Comparison of ENCODE assay signal across 22 mouse cellular contexts in genomic region chr12:79602641-79603040, GRCm38 (mm10).
A peak's percentile ranks its signal among the peaks of the same experiment; 100 is the strongest.
DNase-seq lines count a peak whose midpoint lies in the region; ATAC-seq and TF ChIP-seq lines count a peak whose summit lies in the region.
"Had no signal": no experiment of that assay in that cellular context is flagged by ENCODE, and none has a peak within 500 bp of the region (broad histone marks: within the 10 kb centered on the region; RNA-seq: fewer than 3 reads in every experiment).

No protein-coding gene starts in this region.

- H3K4me3 ChIP-seq in midbrain, embryonic 11.5 days (ENCODE audit: low read depth, low read length): no peak overlapping the region
- no peak overlapping the region for H3K4me3 ChIP-seq in midbrain, embryonic 15.5 days
- H3K4me3 ChIP-seq in stomach, postnatal 0 days (ENCODE audit: low read depth, low read length): no peak overlapping the region
- H3K4me3 ChIP-seq in hindbrain, embryonic 13.5 days: no peak overlapping the region
- H3K4me3 ChIP-seq: forebrain, embryonic 15.5 days; heart, embryonic 10.5 days; hindbrain, embryonic 10.5 days; left cerebral cortex, adult 2 months; megakaryocyte, embryonic 14.5 days had no signal

- 87% methylated on average over 3 of the region's 3 CpGs for WGBS in midbrain, embryonic 11.5 days
- 88% methylated on average over 3 of the region's 3 CpGs for WGBS in midbrain, embryonic 15.5 days
- 38% methylated on average over 3 of the region's 3 CpGs for WGBS in stomach, postnatal 0 days
- WGBS in hindbrain, embryonic 13.5 days: 84% methylated on average over 3 of the region's 3 CpGs

- H3K4me1 ChIP-seq in midbrain, embryonic 11.5 days (ENCODE audit: control insufficient read depth, insufficient read depth, low read length): peaks cover 7% of the 10 kb centered on the region; the same call in 1 of the 2 replicates
- H3K4me1 ChIP-seq in midbrain, embryonic 15.5 days: no peaks in the 10 kb centered on the region
- 0 out of 2 replicates have a peak, but pooled peaks cover 3% of the 10 kb centered on the region for H3K4me1 ChIP-seq in stomach, postnatal 0 days (replicated peaks; ENCODE audit: control insufficient read depth, insufficient read depth)
- H3K4me1 ChIP-seq in hindbrain, embryonic 13.5 days (replicated peaks): no peaks in the 10 kb centered on the region; the same call in 1 of the 2 replicates
- H3K4me1 ChIP-seq: forebrain, embryonic 15.5 days; megakaryocyte, embryonic 14.5 days had no signal

- TF ChIP-seq CTCF in stomach, postnatal 0 days (IDR thresholded peaks at IDR 0.05; ENCODE audit: low read depth): no peak

- no peak overlapping the region for H3K4me2 ChIP-seq in midbrain, embryonic 11.5 days
- no peak overlapping the region for H3K4me2 ChIP-seq in midbrain, embryonic 15.5 days
- H3K4me2 ChIP-seq in stomach, postnatal 0 days (replicated peaks; ENCODE audit: low read depth): no peak overlapping the region
- no peak overlapping the region for H3K4me2 ChIP-seq in hindbrain, embryonic 13.5 days
- H3K4me2 ChIP-seq: forebrain, embryonic 15.5 days had no signal

- ATAC-seq in midbrain, embryonic 11.5 days (ENCODE audit: low FRiP score): no peak
- no peak for ATAC-seq in midbrain, embryonic 15.5 days (replicated peaks)
- peak; percentile 68 for ATAC-seq in stomach, postnatal 0 days (ENCODE audit: low FRiP score, low TSS enrichment)
- no peak for ATAC-seq in hindbrain, embryonic 13.5 days (ENCODE audit: low FRiP score)
- ATAC-seq: activated CD4-positive, CD25-positive, alpha-beta regulatory T cell, adult 4 months; forebrain, embryonic 15.5 days had no signal

- H3K36me3 ChIP-seq in midbrain, embryonic 11.5 days (ENCODE audit: control insufficient read depth, insufficient read depth, low read length): no peaks in the 10 kb centered on the region
- no peaks in the 10 kb centered on the region for H3K36me3 ChIP-seq in midbrain, embryonic 15.5 days (replicated peaks)
- H3K36me3 ChIP-seq in stomach, postnatal 0 days (ENCODE audit: control insufficient read depth, insufficient read depth, low read length): no peaks in the 10 kb centered on the region
- H3K36me3 ChIP-seq in hindbrain, embryonic 13.5 days: no peaks in the 10 kb centered on the region
- H3K36me3 ChIP-seq: forebrain, embryonic 15.5 days; heart, embryonic 10.5 days; hindbrain, embryonic 10.5 days had no signal

- H3K9ac ChIP-seq in midbrain, embryonic 11.5 days (ENCODE audit: low read length): no peak overlapping the region
- H3K9ac ChIP-seq in midbrain, embryonic 15.5 days: no peak overlapping the region
- H3K9ac ChIP-seq in stomach, postnatal 0 days (ENCODE audit: low read length): no peak overlapping the region
- H3K9ac ChIP-seq in hindbrain, embryonic 13.5 days: no peak overlapping the region
- H3K9ac ChIP-seq: forebrain, embryonic 15.5 days had no signal

- TF ChIP-seq EP300 in stomach, postnatal 0 days (optimal IDR thresholded peaks at IDR 0.05): no peak

- DNase-seq in kidney, postnatal 10 days: peak; percentile 22
- no peak for DNase-seq in kidney, adult 9 months
- peak; percentile 66 for DNase-seq in midbrain, embryonic 11.5 days (ENCODE audit: low spot score, missing footprints)
- peak; percentile 39 for DNase-seq in lung, postnatal 14 days
- peak; percentile 71 for DNase-seq in stomach, postnatal 0 days (ENCODE audit: low spot score)
- no peak for DNase-seq in heart, adult 9 months (ENCODE audit: low spot score in 2 of 2)
- DNase-seq: adrenal gland, postnatal 14 days; cerebellum, adult 11 months; cerebellum, postnatal 36 days; kidney, adult 8-10 months; kidney, postnatal 36 days; right cerebral cortex, postnatal 25 days; thymus, postnatal 25 days had no signal

- H3K27ac ChIP-seq in midbrain, embryonic 11.5 days (ENCODE audit: low read depth, low read length): no peak overlapping the region
- no peak overlapping the region for H3K27ac ChIP-seq in midbrain, embryonic 15.5 days
- H3K27ac ChIP-seq in stomach, postnatal 0 days (replicated peaks): peak overlapping the region; percentile 31; the same call in 1 of the 2 replicates
- no peak overlapping the region for H3K27ac ChIP-seq in hindbrain, embryonic 13.5 days
- H3K27ac ChIP-seq: forebrain, embryonic 15.5 days; heart, embryonic 10.5 days; hindbrain, embryonic 10.5 days; left cerebral cortex, adult 2 months had no signal

- H3K27me3 ChIP-seq in midbrain, embryonic 11.5 days (ENCODE audit: control insufficient read depth, insufficient read depth, low read length): no peaks in the 10 kb centered on the region
- H3K27me3 ChIP-seq in midbrain, embryonic 15.5 days (replicated peaks): no peaks in the 10 kb centered on the region
- no peaks in the 10 kb centered on the region for H3K27me3 ChIP-seq in stomach, postnatal 0 days (ENCODE audit: control insufficient read depth, insufficient read depth, low read length)
- H3K27me3 ChIP-seq in hindbrain, embryonic 13.5 days: peaks cover 6% of the 10 kb centered on the region; the same call in 1 of the 2 replicates
- H3K27me3 ChIP-seq: forebrain, embryonic 15.5 days; megakaryocyte, embryonic 14.5 days had no signal

- no peaks in the 10 kb centered on the region for H3K9me3 ChIP-seq in midbrain, embryonic 11.5 days (ENCODE audit: control insufficient read depth, low read length)
- no peaks in the 10 kb centered on the region for H3K9me3 ChIP-seq in midbrain, embryonic 15.5 days
- no peaks in the 10 kb centered on the region for H3K9me3 ChIP-seq in stomach, postnatal 0 days (ENCODE audit: control insufficient read depth, low read length)
- H3K9me3 ChIP-seq in hindbrain, embryonic 13.5 days: no peaks in the 10 kb centered on the region
- H3K9me3 ChIP-seq: forebrain, embryonic 15.5 days; G1E; heart, embryonic 10.5 days; hindbrain, embryonic 10.5 days; megakaryocyte, embryonic 14.5 days had no signal

Comparison
In these comparisons a context has a peak if more than half of its experiments do, and no peak if none do; other contexts are left out.
1. DNase-seq: peak in kidney, postnatal 10 days (single experiment), midbrain, embryonic 11.5 days (single experiment), lung, postnatal 14 days (single experiment) and stomach, postnatal 0 days (single experiment); none in kidney, adult 9 months (single experiment) and heart, adult 9 months (0 of 2).